Mouse (Mus musculus) liver, embryonic 14.5 days (tissue): ENCODE results near the gene Dhx40.

Experiments used
- CTCF ChIP-seq: IDR thresholded peaks from 2 replicates; pipeline ENCODE4 v1.5.1; 2016; ENCODE audit warnings: antibody characterized with exemption, low read depth, control low read depth
- EP300 ChIP-seq: IDR thresholded peaks from 2 replicates; pipeline ENCODE4 v1.6.1; 2016; ENCODE audit warnings: antibody characterized with exemption, low read depth

DNA sequence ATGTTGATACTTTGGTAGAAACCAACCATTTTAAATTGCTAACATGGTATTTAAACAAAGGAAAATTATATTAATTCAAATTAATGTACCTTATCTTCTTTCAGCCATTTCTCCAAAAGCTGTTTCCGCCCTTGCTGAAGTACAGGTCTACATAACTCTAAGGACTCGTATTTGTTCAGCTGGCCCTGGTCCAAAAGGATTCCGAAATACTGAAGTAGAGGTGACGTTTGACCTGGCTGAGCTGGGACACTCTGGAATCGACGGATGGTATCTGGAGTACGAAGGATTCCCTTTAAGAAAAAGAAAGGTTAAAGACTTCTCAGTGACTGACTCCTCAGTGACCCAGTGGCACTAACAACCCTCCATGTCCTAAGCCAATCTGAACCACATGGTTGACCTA lies 82.6 kb downstream of the Dhx40 start:
- no peak for TF ChIP-seq EP300
- TF ChIP-seq CTCF: no peak
